ENCODE assay signal across 8 mouse cellular contexts in the genomic region with DNA sequence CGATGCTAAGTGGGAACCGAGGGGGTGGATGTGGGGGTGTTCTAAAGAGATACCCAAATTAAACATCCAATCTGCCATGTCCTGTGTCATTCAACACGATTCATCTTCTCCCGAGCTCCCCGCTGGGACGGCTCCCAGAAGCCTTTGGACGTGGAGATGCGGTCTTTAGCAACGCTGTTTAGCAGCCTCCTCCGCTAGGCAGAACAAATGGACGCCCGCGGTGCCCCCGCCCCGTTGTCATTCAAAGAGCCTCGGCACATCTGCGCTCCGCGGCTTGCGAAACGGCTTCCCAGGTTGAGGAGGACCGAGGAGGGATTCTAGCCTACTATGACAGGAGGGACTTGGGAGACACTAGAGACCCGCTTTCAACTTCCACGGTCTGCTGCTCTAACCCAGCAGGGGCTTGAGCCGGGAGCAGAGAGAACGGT.
DNase-seq lines count a peak whose midpoint lies in the region; ATAC-seq and TF ChIP-seq lines count a peak whose summit lies in the region.
"Had no signal": no experiment of that assay in that cellular context is flagged by ENCODE, and none has a peak within 500 bp of the region (broad histone marks: within the 10 kb centered on the region; RNA-seq: fewer than 3 reads in every experiment).

No protein-coding gene starts in this region.

- no peak for TF ChIP-seq EP300 in liver, postnatal 0 days (IDR thresholded peaks at IDR 0.05; ENCODE audit: low read depth)

- WGBS in liver, embryonic 12.5 days (ENCODE audit: insufficient replicate concordance): 2% methylated on average over 26 of the region's 26 CpGs
- 3% methylated on average over 26 of the region's 26 CpGs for WGBS in liver, postnatal 0 days (ENCODE audit: insufficient replicate concordance)
- under 1% methylated on average over 26 of the region's 26 CpGs for WGBS in embryonic facial prominence, embryonic 14.5 days
- under 1% methylated on average over 26 of the region's 26 CpGs for WGBS in intestine, embryonic 15.5 days
- 1% methylated on average over 26 of the region's 26 CpGs for WGBS in limb, embryonic 15.5 days
- under 1% methylated on average over 26 of the region's 26 CpGs for WGBS in stomach, embryonic 15.5 days

- peaks cover 55% of the 10 kb centered on the region for H3K27me3 ChIP-seq in liver, embryonic 12.5 days (replicated peaks)
- H3K27me3 ChIP-seq in liver, postnatal 0 days (ENCODE audit: insufficient read depth, low read length): peaks cover 36% of the 10 kb centered on the region
- H3K27me3 ChIP-seq in embryonic facial prominence, embryonic 14.5 days (replicated peaks; ENCODE audit: control insufficient read depth, insufficient read depth, low read length): peaks cover 39% of the 10 kb centered on the region
- H3K27me3 ChIP-seq in intestine, embryonic 15.5 days (replicated peaks): peaks cover 42% of the 10 kb centered on the region
- peaks cover 45% of the 10 kb centered on the region for H3K27me3 ChIP-seq in limb, embryonic 15.5 days
- H3K27me3 ChIP-seq in stomach, embryonic 15.5 days (replicated peaks): peaks cover 37% of the 10 kb centered on the region

- no peak overlapping the region for H3K9ac ChIP-seq in liver, embryonic 12.5 days
- no peak overlapping the region for H3K9ac ChIP-seq in liver, postnatal 0 days (replicated peaks)
- H3K9ac ChIP-seq in embryonic facial prominence, embryonic 14.5 days (ENCODE audit: low read depth, low read length): peak overlapping the region; percentile 27; the same call in 1 of the 2 replicates
- no peak overlapping the region for H3K9ac ChIP-seq in intestine, embryonic 15.5 days
- no peak overlapping the region for H3K9ac ChIP-seq in limb, embryonic 15.5 days
- no peak overlapping the region for H3K9ac ChIP-seq in stomach, embryonic 15.5 days

- H3K4me2 ChIP-seq in liver, embryonic 12.5 days: peak overlapping the region; percentile 39
- H3K4me2 ChIP-seq in liver, postnatal 0 days (ENCODE audit: low read depth, low read length): no peak overlapping the region
- peak overlapping the region; percentile 54 for H3K4me2 ChIP-seq in embryonic facial prominence, embryonic 14.5 days (ENCODE audit: low read depth, low read length)
- H3K4me2 ChIP-seq in intestine, embryonic 15.5 days (replicated peaks): peak overlapping the region; percentile 51
- peak overlapping the region; percentile 45 for H3K4me2 ChIP-seq in limb, embryonic 15.5 days
- peak overlapping the region; percentile 37 for H3K4me2 ChIP-seq in stomach, embryonic 15.5 days

- no peak for DNase-seq in liver, postnatal 0 days
- DNase-seq in embryonic facial prominence, embryonic 14.5 days (ENCODE audit: low spot score): peak; percentile 55

- no peak for TF ChIP-seq CTCF in liver, postnatal 0 days (IDR thresholded peaks at IDR 0.05; ENCODE audit: low read depth)

- no peaks in the 10 kb centered on the region for H3K4me1 ChIP-seq in liver, embryonic 12.5 days
- H3K4me1 ChIP-seq in liver, postnatal 0 days (ENCODE audit: insufficient read depth): no peaks in the 10 kb centered on the region
- H3K4me1 ChIP-seq in embryonic facial prominence, embryonic 14.5 days (ENCODE audit: control insufficient read depth, insufficient read depth, low read length): 0 out of 2 replicates have a peak, but pooled peaks cover 5% of the 10 kb centered on the region
- peaks cover 7% of the 10 kb centered on the region; the same call in 1 of the 2 replicates for H3K4me1 ChIP-seq in intestine, embryonic 15.5 days (replicated peaks)
- peaks cover 15% of the 10 kb centered on the region for H3K4me1 ChIP-seq in limb, embryonic 15.5 days
- H3K4me1 ChIP-seq in stomach, embryonic 15.5 days: peaks cover 5% of the 10 kb centered on the region; the same call in 1 of the 2 replicates
- H3K4me1 ChIP-seq: megakaryocyte, embryonic 14.5 days had no signal

- peak overlapping the region; percentile 5; the same call in 1 of the 2 replicates for H3K4me3 ChIP-seq in liver, embryonic 12.5 days
- H3K4me3 ChIP-seq in liver, postnatal 0 days (ENCODE audit: low read depth, low read length): no peak overlapping the region
- H3K4me3 ChIP-seq in embryonic facial prominence, embryonic 14.5 days (ENCODE audit: low read depth, low read length): peak overlapping the region; percentile 33
- H3K4me3 ChIP-seq in intestine, embryonic 15.5 days (replicated peaks): 0 out of 2 replicates have a peak overlapping the region, but pooled peaks have one; percentile 12
- H3K4me3 ChIP-seq in limb, embryonic 15.5 days: peak overlapping the region; percentile 26
- H3K4me3 ChIP-seq in stomach, embryonic 15.5 days (replicated peaks): peak overlapping the region; percentile 7
- H3K4me3 ChIP-seq: megakaryocyte, embryonic 14.5 days had no signal

- H3K9me3 ChIP-seq in liver, embryonic 12.5 days (replicated peaks): no peaks in the 10 kb centered on the region
- H3K9me3 ChIP-seq in liver, postnatal 0 days (ENCODE audit: low read length): no peaks in the 10 kb centered on the region
- H3K9me3 ChIP-seq in embryonic facial prominence, embryonic 14.5 days (ENCODE audit: control insufficient read depth, low read length): no peaks in the 10 kb centered on the region
- H3K9me3 ChIP-seq in intestine, embryonic 15.5 days: no peaks in the 10 kb centered on the region
- H3K9me3 ChIP-seq in limb, embryonic 15.5 days: no peaks in the 10 kb centered on the region
- H3K9me3 ChIP-seq in stomach, embryonic 15.5 days: no peaks in the 10 kb centered on the region
- H3K9me3 ChIP-seq: megakaryocyte, embryonic 14.5 days had no signal

- no peak for ATAC-seq in liver, embryonic 12.5 days
- ATAC-seq in liver, postnatal 0 days: no peak
- no peak for ATAC-seq in embryonic facial prominence, embryonic 14.5 days (ENCODE audit: low read depth)
- no peak for ATAC-seq in intestine, embryonic 15.5 days
- no peak for ATAC-seq in limb, embryonic 15.5 days (ENCODE audit: insufficient number of reproducible peaks, low FRiP score, low TSS enrichment, low read depth)
- no peak for ATAC-seq in stomach, embryonic 15.5 days (ENCODE audit: insufficient read depth, low FRiP score, low read depth)
- ATAC-seq in inflammation-experienced regulatory T-cells, adult 6 months: no peak

- no peak overlapping the region for H3K27ac ChIP-seq in liver, embryonic 12.5 days
- no peak overlapping the region for H3K27ac ChIP-seq in liver, postnatal 0 days (ENCODE audit: low read depth)
- no peak overlapping the region for H3K27ac ChIP-seq in embryonic facial prominence, embryonic 14.5 days (replicated peaks; ENCODE audit: low read depth, low read length)
- no peak overlapping the region for H3K27ac ChIP-seq in intestine, embryonic 15.5 days
- H3K27ac ChIP-seq in limb, embryonic 15.5 days: no peak overlapping the region
- no peak overlapping the region for H3K27ac ChIP-seq in stomach, embryonic 15.5 days

- no peaks in the 10 kb centered on the region for H3K36me3 ChIP-seq in liver, embryonic 12.5 days
- no peaks in the 10 kb centered on the region for H3K36me3 ChIP-seq in liver, postnatal 0 days (replicated peaks; ENCODE audit: insufficient read depth, low read length)
- H3K36me3 ChIP-seq in embryonic facial prominence, embryonic 14.5 days (ENCODE audit: control insufficient read depth, insufficient read depth, low read length): no peaks in the 10 kb centered on the region
- no peaks in the 10 kb centered on the region for H3K36me3 ChIP-seq in intestine, embryonic 15.5 days
- no peaks in the 10 kb centered on the region for H3K36me3 ChIP-seq in limb, embryonic 15.5 days
- no peaks in the 10 kb centered on the region for H3K36me3 ChIP-seq in stomach, embryonic 15.5 days
